8 mouse cellular contexts compared by ENCODE assay signal in genomic region chr6:12748454-12748786, GRCm38 (mm10). TPM values are rescaled to one million over a fixed set of nuclear protein-coding genes. Genes with fewer than 3 reads are reported as not detected.
DNase-seq lines count a peak whose midpoint lies in the region; ATAC-seq and TF ChIP-seq lines count a peak whose summit lies in the region.

No protein-coding gene starts in this region.

- H3K9me3 ChIP-seq in kidney, embryonic 14.5 days (ENCODE audit: control insufficient read depth, low read length) = no peaks in the 10 kb centered on the region
- H3K9me3 ChIP-seq in heart, embryonic 15.5 days (replicated peaks) = no peaks in the 10 kb centered on the region
- no peaks in the 10 kb centered on the region for H3K9me3 ChIP-seq in liver, postnatal 0 days (ENCODE audit: low read length)

- peak overlapping the region; percentile 21; the same call in 1 of the 2 replicates for H3K27ac ChIP-seq in kidney, embryonic 14.5 days (ENCODE audit: low read depth, low read length)
- H3K27ac ChIP-seq in brown adipose tissue, adult 24 weeks (replicated peaks; ENCODE audit: low read depth, low read length) = no peak overlapping the region
- peak overlapping the region; percentile 80 for H3K27ac ChIP-seq in heart, embryonic 15.5 days
- no peak overlapping the region for H3K27ac ChIP-seq in liver, postnatal 0 days (ENCODE audit: low read depth)

- H3K27me3 ChIP-seq in kidney, embryonic 14.5 days (ENCODE audit: control insufficient read depth, insufficient read depth, low read length) = peaks cover 4% of the 10 kb centered on the region; the same call in 1 of the 2 replicates
- H3K27me3 ChIP-seq in heart, embryonic 15.5 days = no peaks in the 10 kb centered on the region
- peaks cover 24% of the 10 kb centered on the region for H3K27me3 ChIP-seq in liver, postnatal 0 days (ENCODE audit: insufficient read depth, low read length)

- ATAC-seq in kidney, embryonic 14.5 days (ENCODE audit: low FRiP score, low TSS enrichment) = no peak
- peak; percentile 28; the same call in 1 of the 2 replicates for ATAC-seq in heart, embryonic 15.5 days (replicated peaks; ENCODE audit: insufficient number of reproducible peaks, insufficient read depth, low FRiP score, low read depth)
- ATAC-seq in liver, postnatal 0 days = peak; percentile 78

- TF ChIP-seq CTCF in liver, postnatal 0 days (IDR thresholded peaks at IDR 0.05; ENCODE audit: low read depth) = no peak

- WGBS in kidney, embryonic 14.5 days = 1% methylated on average over 6 of the region's 6 CpGs
- under 1% methylated on average over 6 of the region's 6 CpGs for WGBS in heart, embryonic 15.5 days
- WGBS in liver, postnatal 0 days (ENCODE audit: insufficient replicate concordance) = 2% methylated on average over 6 of the region's 6 CpGs

- DNase-seq in kidney, adult 8-10 months = no peak
- no peak for DNase-seq in liver, postnatal 0 days
- no peak for DNase-seq in thymus, postnatal 10 days (ENCODE audit: low spot score in 2 of 2)
- no peak for DNase-seq in layer of hippocampus, postnatal 36 days
- DNase-seq in thymus, postnatal 36 days = no peak

- H3K4me3 ChIP-seq in kidney, embryonic 14.5 days (ENCODE audit: low read length) = peak overlapping the region; percentile 59
- peak overlapping the region; percentile 62 for H3K4me3 ChIP-seq in brown adipose tissue, adult 24 weeks (ENCODE audit: insufficient read depth, low read depth, low read length)
- peak overlapping the region; percentile 67 for H3K4me3 ChIP-seq in heart, embryonic 15.5 days
- H3K4me3 ChIP-seq in liver, postnatal 0 days (ENCODE audit: low read depth, low read length) = peak overlapping the region; percentile 41

- peak overlapping the region; percentile 88 for H3K4me2 ChIP-seq in kidney, embryonic 14.5 days (replicated peaks; ENCODE audit: low read depth, low read length)
- peak overlapping the region; percentile 97 for H3K4me2 ChIP-seq in heart, embryonic 15.5 days
- H3K4me2 ChIP-seq in liver, postnatal 0 days (ENCODE audit: low read depth, low read length) = peak overlapping the region; percentile 64

- H3K4me1 ChIP-seq in kidney, embryonic 14.5 days (ENCODE audit: control insufficient read depth, insufficient read depth, low read length) = no peaks in the 10 kb centered on the region
- H3K4me1 ChIP-seq in brown adipose tissue, adult 24 weeks (ENCODE audit: control insufficient read depth, insufficient read depth, insufficient read length, low read length) = no peaks in the 10 kb centered on the region
- peaks cover 8% of the 10 kb centered on the region for H3K4me1 ChIP-seq in heart, embryonic 15.5 days (replicated peaks)
- H3K4me1 ChIP-seq in liver, postnatal 0 days (ENCODE audit: insufficient read depth) = no peaks in the 10 kb centered on the region

- peak overlapping the region; percentile 56 for H3K9ac ChIP-seq in kidney, embryonic 14.5 days (ENCODE audit: low read depth, low read length)
- H3K9ac ChIP-seq in heart, embryonic 15.5 days = peak overlapping the region; percentile 63
- 0 out of 2 replicates have a peak overlapping the region, but pooled peaks have one; percentile 23 for H3K9ac ChIP-seq in liver, postnatal 0 days (replicated peaks)

- no peak for TF ChIP-seq EP300 in liver, postnatal 0 days (IDR thresholded peaks at IDR 0.05; ENCODE audit: low read depth)

- H3K36me3 ChIP-seq in kidney, embryonic 14.5 days (ENCODE audit: control insufficient read depth, insufficient read depth, low read length) = no peaks in the 10 kb centered on the region
- H3K36me3 ChIP-seq in heart, embryonic 15.5 days = no peaks in the 10 kb centered on the region
- no peaks in the 10 kb centered on the region for H3K36me3 ChIP-seq in liver, postnatal 0 days (replicated peaks; ENCODE audit: insufficient read depth, low read length)

RNA-seq across cellular contexts. Expression of gene Thsd7a, which starts 0.8 kb away (rescaled TPM):
- 3.2 and 5.1 TPM in 2 replicates for polyA plus RNA-seq in kidney, embryonic 14.5 days (2014; fragmentation: Nextera tagmentation; extraction: Ambion mirVana)
- polyA plus RNA-seq in brown adipose tissue, adult 24 weeks (2012; ENCODE audit: insufficient read depth, insufficient read length, missing spikeins) = 1.5 and 2.7 TPM in 2 replicates
- 3.7 and 5.6 TPM in 2 replicates for polyA plus RNA-seq in heart, embryonic 15.5 days (2015; fragmentation: Nextera tagmentation; extraction: Ambion mirVana)
- 0.24 and 0.33 TPM in 2 replicates for polyA plus RNA-seq in liver, postnatal 0 days (2015; fragmentation: Nextera tagmentation; extraction: Ambion mirVana)
- total RNA-seq in layer of hippocampus, postnatal 36 days (2021) = 10 to 100 TPM; 39.1 to 41.1 TPM

Comparison
In these comparisons a context has a peak if more than half of its experiments do, and no peak if none do; other contexts are left out.
1. H3K27ac ChIP-seq: peak in kidney, embryonic 14.5 days (single experiment) and heart, embryonic 15.5 days (single experiment); none in brown adipose tissue, adult 24 weeks (single experiment) and liver, postnatal 0 days (single experiment).
2. Peak in every context shown above with its lines, with median percentiles within 50 percentile points of each other: H3K4me2 ChIP-seq, H3K4me3 ChIP-seq and H3K9ac ChIP-seq.